Mouse (Mus musculus) forebrain, embryonic 13.5 days (tissue): ENCODE data around the gene Tssk2. TPM values are rescaled to one million over a fixed set of nuclear protein-coding genes. Genes with fewer than 3 reads are reported as not detected.

ENCODE experiments used
- polyA plus RNA-seq: library from polyadenylated mRNA; unstranded; fragments of >200 nt; fragmentation: Nextera tagmentation; extraction: Ambion mirVana; gene quantifications from 2 replicates; pipeline ENCODE4 v1.2.1, GENCODE M21; 2015

Tssk2 gene
- polyA plus RNA-seq, 1 experiment from 2014 or later, result not detected

Other genes with a start within 250 kb of the Tssk2 start
- gene Med15, start 165.7 kb upstream of the Tssk2 start, polyA plus RNA-seq, result 42.0 and 45.2 TPM in 2 replicates
- 53.4 and 55.6 TPM in 2 replicates for gene Klhl22, start 139.0 kb upstream of the Tssk2 start, polyA plus RNA-seq
- 0.76 and 1.1 TPM in 2 replicates for gene Scarf2, start 101.4 kb upstream of the Tssk2 start, polyA plus RNA-seq
- 0.27 and 0.55 TPM in 2 replicates for gene B830017H08Rik, start 65.5 kb upstream of the Tssk2 start, polyA plus RNA-seq
- 4.5 and 6.1 TPM in 2 replicates for gene Car15, start 60.3 kb upstream of the Tssk2 start, polyA plus RNA-seq
- 0.35 and 0.49 TPM in 2 replicates for gene Gm20518, start 7.0 kb upstream of the Tssk2 start, polyA plus RNA-seq
- gene Tssk1, start 4.4 kb upstream of the Tssk2 start, polyA plus RNA-seq, result 0.05 TPM in 2 replicates
- gene Dgcr2, start 75 bp upstream of the Tssk2 start, polyA plus RNA-seq, result 85.6 and 101 TPM in 2 replicates
- 48.9 and 54.6 TPM in 2 replicates for gene Ess2, start 12.7 kb downstream of the Tssk2 start, polyA plus RNA-seq
- 0.32 TPM in 1 of 2 replicates, not detected in the other for gene Gsc2, start 16.4 kb downstream of the Tssk2 start, polyA plus RNA-seq
- gene Slc25a1, start 29.6 kb downstream of the Tssk2 start, polyA plus RNA-seq, result 104 and 118 TPM in 2 replicates
- gene Vpreb2, start 81.8 kb downstream of the Tssk2 start, polyA plus RNA-seq, result not detected in 2 replicates
- 164 and 168 TPM in 2 replicates for gene Dgcr6, start 154.2 kb downstream of the Tssk2 start, polyA plus RNA-seq
- gene Prodh, start 191.6 kb downstream of the Tssk2 start, polyA plus RNA-seq, result 3.7 and 6.3 TPM in 2 replicates
- 7.3 and 7.8 TPM in 2 replicates for gene Rtn4r, start 229.0 kb downstream of the Tssk2 start, polyA plus RNA-seq